Mouse (Mus musculus) heart, adult 18-20 months (tissue): ENCODE data around the gene Otos. TPM values are rescaled to one million over a fixed set of nuclear protein-coding genes. Genes with fewer than 3 reads are reported as not detected.

ENCODE experiments used
- DNase-seq, 2 experiments: peaks; one replicate each; pipeline ENCODE4 v3.0.0; 2021 to 2022; ENCODE audit warnings: mixed read lengths in 1 of 2
- total RNA-seq, 2 experiments: library from RNA; stranded (reverse); gene quantifications; 2 replicates each; pipeline ENCODE4 v1.2.3; 2021

Gene Otos
- total RNA-seq, 2 experiments from 2014 or later: not detected

GRCm38 (mm10) chr1:92607711-92608110 is 40.9 kb downstream of the Otos start:
- DNase-seq: no peak

GRCm38 (mm10) chr1:92605482-92605881 is 43.2 kb downstream of the Otos start, which contains the start of gene Olfr1410:
TSS of gene Olfr1410 (plus strand) at chr1:92605782.
- no peak for DNase-seq

- DNase-seq: no peak
Measured at GRCm38 (mm10) chr1:92596019-92596418, 52.6 kb downstream of the Otos start.

Other genes starting within 250 kb of the Otos start
- 1,000 to 10,000 TPM in 1 of 2 experiments, 100 to 1,000 TPM in 1; 883 to 1,003 TPM for gene Ndufa10, start 175.0 kb downstream of the Otos start, total RNA-seq
- gene Olfr1416, start 163.7 kb downstream of the Otos start, total RNA-seq: not detected
- not detected for gene Olfr1415, start 152.7 kb downstream of the Otos start, total RNA-seq
- not detected for gene Olfr1414, start 130.2 kb downstream of the Otos start, total RNA-seq
- gene Olfr1413, start 77.5 kb downstream of the Otos start, total RNA-seq: not detected
- not detected for gene Olfr1412, start 63.1 kb downstream of the Otos start, total RNA-seq
- not detected for gene Olfr1411, start 54.4 kb downstream of the Otos start, total RNA-seq
- gene Olfr1410, start 43.1 kb downstream of the Otos start, total RNA-seq: not detected
- not detected for gene Olfr12, start 31.1 kb downstream of the Otos start, total RNA-seq
- gene Cops9, start 6.9 kb downstream of the Otos start, total RNA-seq: 100 to 1,000 TPM; 229 to 251 TPM
- gene Gpc1, start 182.8 kb upstream of the Otos start, total RNA-seq: 100 to 1,000 TPM; 467 to 480 TPM